Mouse (Mus musculus): ENCODE data around the gene Thrap3.
A peak's percentile ranks its signal among the peaks of the same experiment; 100 is the strongest.

The Thrap3 gene

GRCm38 (mm10) chr4:126141021-126141420, 61.5 kb downstream of the Thrap3 start:
- DNase-seq (ENCODE audit: low spot score) = no peak

- no peak for DNase-seq (ENCODE audit: low spot score)
Observed at GRCm38 (mm10) chr4:126137773-126138172, 64.8 kb downstream of the Thrap3 start.

DNA sequence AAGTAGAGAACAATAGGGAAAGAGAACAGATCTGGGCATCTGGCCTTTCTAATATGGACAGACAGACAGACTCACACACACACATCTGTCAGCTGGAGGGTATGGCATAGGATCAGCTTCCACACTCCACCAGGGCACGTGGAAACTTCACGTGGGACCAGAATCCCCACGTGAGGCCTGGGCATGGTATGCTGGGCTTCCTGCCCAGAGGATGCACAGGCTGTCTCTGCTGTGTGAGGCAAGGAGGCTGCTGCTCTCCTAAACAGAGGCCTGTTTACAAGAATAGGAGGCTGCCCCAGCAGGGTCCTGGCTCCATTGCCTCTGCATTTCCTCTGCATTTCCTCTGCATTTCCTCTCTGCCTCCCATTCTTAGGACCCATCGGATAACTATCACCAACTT, 67.9 kb downstream of the Thrap3 start:
- DNase-seq (ENCODE audit: low spot score) = no peak

DNA sequence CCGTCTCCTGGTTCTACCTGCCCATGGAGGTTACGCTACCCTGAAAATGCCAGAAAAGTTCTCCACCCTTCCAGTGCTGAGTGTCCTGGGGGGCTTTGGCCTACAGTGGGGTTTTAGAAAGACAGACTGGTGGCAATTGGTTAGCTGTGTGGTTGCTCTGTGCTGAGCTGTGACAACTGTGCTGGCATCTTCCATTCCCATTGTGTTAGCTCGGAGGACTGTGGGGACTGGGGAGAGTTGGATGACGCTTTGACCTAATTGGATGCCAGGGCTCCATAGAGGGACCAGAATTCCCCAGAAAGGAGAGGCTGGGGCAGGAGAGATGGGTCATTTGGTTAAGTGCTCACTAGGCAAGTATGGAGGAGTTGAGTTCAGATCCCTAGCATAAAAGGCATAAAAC, 68.3 kb downstream of the Thrap3 start:
- DNase-seq (ENCODE audit: low spot score) = no peak

DNA sequence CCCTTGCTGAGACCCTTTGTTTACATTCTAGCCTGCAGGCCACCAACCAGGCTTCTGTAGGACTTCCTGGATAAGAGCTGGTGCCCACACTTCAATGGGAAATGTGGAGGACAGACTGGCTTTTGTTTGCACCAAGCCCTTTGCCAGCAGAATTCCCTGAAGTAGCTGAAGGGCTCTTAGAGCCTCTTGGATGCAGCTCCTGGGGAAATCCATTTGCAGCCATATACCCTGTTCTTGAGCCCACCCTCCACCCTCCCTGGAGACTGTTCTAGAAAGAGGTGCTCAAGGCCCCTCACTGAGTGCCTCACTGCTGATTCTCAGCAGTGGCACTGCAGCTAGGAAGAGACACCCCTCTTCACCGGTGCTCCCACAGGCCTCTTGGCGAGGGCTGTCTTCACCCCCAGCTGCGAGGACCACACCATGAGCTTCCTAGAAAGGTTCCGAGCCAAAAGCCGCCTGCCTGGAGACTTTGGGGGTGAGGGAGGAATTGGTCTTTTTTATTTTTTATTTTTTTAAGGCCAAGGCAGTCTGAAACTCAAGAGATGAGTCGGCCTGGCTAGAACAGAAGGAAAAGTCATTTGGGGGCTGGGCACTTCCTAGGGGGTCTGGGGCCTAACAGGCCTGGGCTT, 69.8 kb downstream of the Thrap3 start:
- DNase-seq (ENCODE audit: low spot score) = no peak

GRCm38 (mm10) chr4:126131290-126132121, 71.1 kb downstream of the Thrap3 start:
- DNase-seq (ENCODE audit: low spot score) = no peak

DNA sequence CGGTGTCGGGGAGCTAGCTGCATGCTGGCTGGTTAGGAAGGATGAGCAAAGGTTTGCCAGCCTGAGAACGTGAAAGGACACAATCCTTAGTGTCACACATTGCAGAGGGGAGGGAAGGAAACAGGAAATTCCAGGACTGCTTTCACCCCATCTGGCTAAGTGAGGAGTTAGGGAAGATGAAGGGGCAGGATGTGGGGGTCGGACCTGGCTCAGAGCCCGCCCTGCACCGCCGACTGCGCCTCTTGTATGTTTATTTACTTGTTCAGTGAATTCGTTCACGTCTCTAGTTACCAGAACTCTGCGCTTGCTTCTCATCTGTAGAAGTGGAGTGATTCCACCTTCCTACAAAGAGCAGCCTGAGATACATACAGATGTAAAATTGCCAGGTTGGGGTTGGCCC, 72.1 kb downstream of the Thrap3 start:
- no peak for DNase-seq (ENCODE audit: low spot score)

DNA sequence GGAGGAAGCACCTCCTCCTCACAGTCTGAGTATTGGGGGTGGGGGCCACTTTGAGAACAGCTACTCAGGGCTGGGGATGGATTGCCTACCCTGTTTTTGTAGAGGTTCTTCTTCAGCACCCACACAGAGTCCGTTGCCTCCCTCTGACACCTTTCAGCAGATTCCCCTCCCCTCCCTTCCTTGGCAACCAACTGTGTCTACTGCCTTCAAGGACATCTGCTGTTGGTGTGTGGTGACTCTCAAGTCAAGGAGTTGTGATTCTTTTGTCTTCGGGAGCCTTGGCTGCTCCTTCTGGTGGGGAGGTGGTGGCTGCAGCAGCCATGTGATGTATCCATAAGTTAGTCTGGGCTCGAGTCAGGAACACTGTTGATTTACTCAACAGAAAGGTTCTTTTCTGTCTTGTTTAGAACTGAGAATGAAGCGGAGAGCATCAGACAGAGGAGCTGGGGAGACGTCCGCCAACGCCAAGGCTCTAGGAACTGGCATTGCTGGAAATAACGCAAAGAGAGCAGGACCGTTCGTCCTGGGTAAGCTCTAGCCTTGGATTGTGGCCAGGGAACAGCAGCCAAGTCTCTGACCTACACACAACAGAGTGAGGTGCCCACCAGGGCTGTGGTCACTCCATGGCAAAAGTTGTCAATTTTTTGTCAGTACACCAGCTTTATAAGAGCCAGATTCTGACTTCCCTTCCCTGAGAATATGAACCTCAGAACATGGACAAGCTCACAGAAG, 79.1 kb downstream of the Thrap3 start:
- DNase-seq (ENCODE audit: low spot score) = peak; percentile 21

DNA sequence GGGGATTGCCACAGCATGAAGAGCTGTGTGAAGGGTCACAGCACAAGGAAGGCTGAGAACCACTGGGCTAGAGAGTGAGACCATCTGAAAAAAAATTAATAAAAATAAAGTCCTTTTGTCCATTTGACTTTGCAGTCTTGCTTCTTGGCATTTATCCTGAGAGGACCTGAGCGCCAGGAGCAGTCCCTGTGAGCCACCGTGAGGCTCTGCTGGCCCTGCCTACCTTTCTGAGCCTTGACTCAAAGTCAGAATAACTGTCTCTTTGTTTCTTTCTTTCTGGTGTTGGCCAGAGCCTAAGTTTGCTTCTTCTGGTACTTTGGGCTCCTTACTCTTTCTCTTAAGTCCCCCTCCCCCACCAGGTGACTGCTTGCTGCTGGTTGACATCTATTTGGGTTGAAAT, 82.1 kb downstream of the Thrap3 start:
- DNase-seq (ENCODE audit: low spot score) = no peak

GRCm38 (mm10) chr4:126120052-126120451, 82.5 kb downstream of the Thrap3 start:
- no peak for DNase-seq (ENCODE audit: low spot score)

GRCm38 (mm10) chr4:126119051-126119450, 83.5 kb downstream of the Thrap3 start:
- no peak for DNase-seq (ENCODE audit: low spot score)

DNA sequence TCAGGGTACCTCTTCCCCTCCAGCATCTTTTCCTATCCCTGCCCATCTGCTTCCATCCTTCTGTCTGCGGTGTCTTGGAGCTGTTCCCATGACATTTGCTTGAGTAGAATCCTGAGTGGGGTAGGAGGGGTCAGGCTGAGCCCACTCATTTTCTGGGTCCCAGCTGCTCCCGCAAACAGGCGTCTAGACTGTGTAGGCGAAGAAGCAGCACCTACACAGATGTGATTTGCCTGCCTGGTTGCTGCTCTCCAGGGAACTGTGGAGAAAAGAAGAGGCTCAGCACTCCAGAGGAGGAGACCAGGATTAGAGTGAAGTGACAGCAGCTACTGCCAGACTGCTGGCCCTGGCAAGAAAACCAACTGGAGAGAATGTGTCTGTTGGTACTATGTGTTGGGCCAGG, 83.9 kb downstream of the Thrap3 start:
- DNase-seq (ENCODE audit: low spot score) = no peak

GRCm38 (mm10) chr4:126117116-126117515, 85.4 kb downstream of the Thrap3 start:
- no peak for DNase-seq (ENCODE audit: low spot score)

- DNase-seq (ENCODE audit: low spot score) = no peak
Observed at GRCm38 (mm10) chr4:126115871-126116521, 86.6 kb downstream of the Thrap3 start.

DNA sequence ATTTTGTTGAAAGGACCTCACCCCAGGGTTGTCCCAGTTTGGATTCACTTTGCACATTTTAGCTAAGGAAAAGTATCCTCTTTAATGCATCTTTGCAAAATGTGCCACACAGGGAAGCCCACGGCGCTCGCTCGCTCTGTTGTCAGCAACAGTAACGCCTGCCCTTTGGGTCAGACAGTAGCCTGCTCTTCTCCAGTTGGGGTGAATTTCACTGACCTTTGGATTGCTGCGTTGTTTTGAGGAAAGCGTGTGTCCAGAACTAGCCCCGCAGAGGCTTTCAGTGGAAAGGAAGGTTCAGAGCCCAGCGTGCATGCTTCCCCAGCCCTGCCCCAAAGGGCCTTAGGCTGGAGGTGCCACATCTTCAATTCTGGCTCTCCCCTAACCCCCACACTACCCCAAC, 87.1 kb downstream of the Thrap3 start:
- DNase-seq (ENCODE audit: low spot score) = no peak

Measured in ovary, postnatal 36 days (tissue).